Mouse (Mus musculus) intestine, embryonic 16.5 days (tissue): ENCODE results near the gene Nrip3. TPM values are rescaled to one million over a fixed set of nuclear protein-coding genes. Genes with fewer than 3 reads are reported as not detected.
A peak's percentile ranks its signal among the peaks of the same experiment; 100 is the strongest.

Source experiments
- ATAC-seq: fragments of 200-750 bp; cut with Nextera tagmentation; 2 replicates; pipeline ENCODE4 v1.8.0; 2017; ENCODE audit warnings: moderate TSS enrichment, moderate library complexity
- H3K27ac ChIP-seq: fragments of 300-500 bp; sonication (generic); 2 replicates; pipeline ENCODE4 v1.5.1; 2014; ENCODE audit warnings: mild to moderate bottlenecking, low read length
- H3K27me3 ChIP-seq: fragments of 300-500 bp; sonication (generic); replicated peaks from 2 replicates; pipeline ENCODE4 v1.6.1; 2014; ENCODE audit warnings: low read length, control low read depth, mixed read lengths; ENCODE audit not compliant: control insufficient read depth, insufficient read depth
- H3K36me3 ChIP-seq: fragments of 300-500 bp; sonication (generic); 2 replicates; pipeline ENCODE4 v1.6.1; 2014; ENCODE audit warnings: low read length, control low read depth; ENCODE audit not compliant: control insufficient read depth, insufficient read depth
- H3K4me1 ChIP-seq: fragments of 300-500 bp; sonication (generic); 2 replicates; pipeline ENCODE4 v1.6.1; 2014; ENCODE audit warnings: low read length, control low read depth, mixed read lengths; ENCODE audit not compliant: control insufficient read depth, insufficient read depth
- H3K4me2 ChIP-seq: fragments of 300-500 bp; sonication (generic); 2 replicates; pipeline ENCODE4 v1.6.1; 2014; ENCODE audit warnings: low read depth, low read length, control low read depth
- H3K4me3 ChIP-seq: fragments of 300-500 bp; sonication (generic); 2 replicates; pipeline ENCODE4 v1.5.1; 2014; ENCODE audit warnings: mild to moderate bottlenecking, low read length
- H3K9ac ChIP-seq: fragments of 300-500 bp; sonication (generic); 2 replicates; pipeline ENCODE4 v1.6.1; 2014; ENCODE audit warnings: low read depth, low read length
- H3K9me3 ChIP-seq: fragments of 300-500 bp; sonication (generic); 2 replicates; pipeline ENCODE4 v1.6.1; 2016; ENCODE audit warnings: low read length, control low read depth; ENCODE audit not compliant: control insufficient read depth
- WGBS: fragments of 180-500 bp; shearing (Covaris S2); extraction: QIAGEN DNeasy Blood & Tissue Kit; methylation state at CpG from one replicate; pipeline ENCODE4 v1.1.7; 2014; 5-methylcytosine and 5-hydroxymethylcytosine counted together
- polyA plus RNA-seq: library from polyadenylated mRNA; unstranded; fragments of >200 nt; fragmentation: Nextera tagmentation; extraction: Ambion mirVana; gene quantifications from 2 replicates; pipeline ENCODE4 v1.2.1, GENCODE M21; 2015

Gene Nrip3
- polyA plus RNA-seq, 1 experiment from 2014 or later: 0.39 TPM

- ATAC-seq: no peak
- no peak overlapping the region for H3K4me2 ChIP-seq
- no peak overlapping the region for H3K27ac ChIP-seq
- no peak overlapping the region for H3K4me3 ChIP-seq
- no peaks in the 10 kb centered on the region for H3K27me3 ChIP-seq
- 81% methylated on average over 2 of the region's 2 CpGs for WGBS
- H3K36me3 ChIP-seq: peaks cover 6% of the 10 kb centered on the region; the same call in 1 of the 2 replicates
- H3K4me1 ChIP-seq: no peaks in the 10 kb centered on the region
- no peaks in the 10 kb centered on the region for H3K9me3 ChIP-seq
- H3K9ac ChIP-seq: no peak overlapping the region
Measured at GRCm38 (mm10) chr7:109713434-109713982, 68.3 kb downstream of the Nrip3 start.

GRCm38 (mm10) chr7:109712198-109712597 is 69.6 kb downstream of the Nrip3 start:
- Histone ChIP-seq H3K4me3 (no peak overlapping the region), H3K36me3 (peaks cover 6% of the 10 kb centered on the region; the same call in 1 of the 2 replicates), H3K27me3 (no peaks in the 10 kb centered on the region), H3K9me3 (no peaks in the 10 kb centered on the region), H3K4me1 (no peaks in the 10 kb centered on the region), H3K9ac (no peak overlapping the region), H3K4me2 (no peak overlapping the region), H3K27ac (no peak overlapping the region)
- 91% methylated on average over 7 of the region's 7 CpGs for WGBS
- ATAC-seq: no peak

GRCm38 (mm10) chr7:109710069-109710468 is 71.8 kb downstream of the Nrip3 start:
- WGBS: 58% methylated on average over 1 of the region's 1 CpGs
- Histone ChIP-seq H3K9me3 (no peaks in the 10 kb centered on the region), H3K9ac (no peak overlapping the region), H3K4me1 (0 out of 2 replicates have a peak, but pooled peaks cover 2% of the 10 kb centered on the region), H3K4me3 (no peak overlapping the region), H3K27ac (no peak overlapping the region), H3K4me2 (no peak overlapping the region), H3K27me3 (no peaks in the 10 kb centered on the region), H3K36me3 (peaks cover 6% of the 10 kb centered on the region; the same call in 1 of the 2 replicates)
- ATAC-seq: no peak

GRCm38 (mm10) chr7:109708961-109709382 is 72.9 kb downstream of the Nrip3 start:
- ATAC-seq: peak; percentile 74
- Histone ChIP-seq H3K4me3 (no peak overlapping the region), H3K9me3 (no peaks in the 10 kb centered on the region), H3K4me1 (0 out of 2 replicates have a peak, but pooled peaks cover 6% of the 10 kb centered on the region), H3K4me2 (no peak overlapping the region), H3K27me3 (no peaks in the 10 kb centered on the region), H3K36me3 (peaks cover 6% of the 10 kb centered on the region; the same call in 1 of the 2 replicates), H3K9ac (no peak overlapping the region), H3K27ac (peak overlapping the region; percentile 68; the same call in 1 of the 2 replicates)
- WGBS: 29% methylated on average over 3 of the region's 3 CpGs

Other genes with a start within 250 kb of the Nrip3 start
- 66.9 and 71.9 TPM in 2 replicates for gene St5, start 78.4 kb downstream of the Nrip3 start, polyA plus RNA-seq
- 37.6 and 40.9 TPM in 2 replicates for gene Akip1, start 78.3 kb downstream of the Nrip3 start, polyA plus RNA-seq
- gene BC051019, start 58.2 kb downstream of the Nrip3 start, polyA plus RNA-seq: 0.13 TPM in 1 of 2 replicates, not detected in the other
- 0.33 and 0.61 TPM in 2 replicates for gene Ascl3, start 50.3 kb downstream of the Nrip3 start, polyA plus RNA-seq
- gene Tmem9b, start 29.1 kb downstream of the Nrip3 start, polyA plus RNA-seq: 80.7 and 86.1 TPM in 2 replicates
- 2.5 and 2.9 TPM in 2 replicates for gene Scube2, start 83.7 kb upstream of the Nrip3 start, polyA plus RNA-seq
- 16.3 and 18.0 TPM in 2 replicates for gene Dennd5a, start 178.4 kb upstream of the Nrip3 start, polyA plus RNA-seq
- 88.6 and 98.5 TPM in 2 replicates for gene Tmem41b, start 204.9 kb upstream of the Nrip3 start, polyA plus RNA-seq
- 38.9 and 39.1 TPM in 2 replicates for gene Ipo7, start 236.2 kb upstream of the Nrip3 start, polyA plus RNA-seq